Comparison of ENCODE assay signal across 19 mouse cellular contexts in genomic region chr12:77133465-77134305, GRCm38 (mm10).
A peak's percentile ranks its signal among the peaks of the same experiment; 100 is the strongest.
DNase-seq lines count a peak whose midpoint lies in the region; ATAC-seq and TF ChIP-seq lines count a peak whose summit lies in the region.
"Had no signal": no experiment of that assay in that cellular context is flagged by ENCODE, and none has a peak within 500 bp of the region (broad histone marks: within the 10 kb centered on the region; RNA-seq: fewer than 3 reads in every experiment).

No protein-coding gene starts in this region.

- H3K27ac ChIP-seq in forebrain, embryonic 10.5 days = 0 out of 2 replicates have a peak overlapping the region, but pooled peaks have one; percentile 11
- no peak overlapping the region for H3K27ac ChIP-seq in forebrain, embryonic 15.5 days (replicated peaks)
- 0 out of 2 replicates have a peak overlapping the region, but pooled peaks have one; percentile 22 for H3K27ac ChIP-seq in lung, embryonic 16.5 days (ENCODE audit: low read length)
- H3K27ac ChIP-seq in stomach, embryonic 15.5 days = no peak overlapping the region
- H3K27ac ChIP-seq in hindbrain, embryonic 10.5 days = no peak overlapping the region
- H3K27ac ChIP-seq: embryonic facial prominence, embryonic 15.5 days; hindbrain, embryonic 15.5 days had no signal

- no peak for ATAC-seq in forebrain, embryonic 15.5 days (replicated peaks)
- no peak for ATAC-seq in lung, embryonic 16.5 days (ENCODE audit: low read depth)
- 0 out of 2 replicates have a peak, but pooled peaks have one; percentile 27 for ATAC-seq in stomach, embryonic 15.5 days (ENCODE audit: insufficient read depth, low FRiP score, low read depth)
- ATAC-seq: activated CD4-positive, CD25-positive, alpha-beta regulatory T cell, adult 4 months; forebrain, embryonic 16.5 days had no signal

- no peak for TF ChIP-seq CTCF in lung, adult 2 months (IDR thresholded peaks at IDR 0.05; ENCODE audit: insufficient read depth, low read length)

- 86% methylated on average over 5 of the region's 5 CpGs for WGBS in forebrain, embryonic 10.5 days
- WGBS in forebrain, embryonic 15.5 days = 83% methylated on average over 5 of the region's 5 CpGs
- 46% methylated on average over 5 of the region's 5 CpGs for WGBS in lung, embryonic 16.5 days
- WGBS in lung, adult 2 months = 53% methylated on average over 5 of the region's 5 CpGs
- WGBS in stomach, embryonic 15.5 days = 53% methylated on average over 5 of the region's 5 CpGs
- 79% methylated on average over 5 of the region's 5 CpGs for whole genome bisulfite sequencing in hindbrain, embryonic 10.5 days

- no peaks in the 10 kb centered on the region for H3K9me3 ChIP-seq in forebrain, embryonic 10.5 days
- H3K9me3 ChIP-seq in forebrain, embryonic 15.5 days = no peaks in the 10 kb centered on the region
- H3K9me3 ChIP-seq in lung, embryonic 16.5 days (ENCODE audit: control insufficient read depth, low read length) = no peaks in the 10 kb centered on the region
- no peaks in the 10 kb centered on the region for H3K9me3 ChIP-seq in stomach, embryonic 15.5 days
- H3K9me3 ChIP-seq in hindbrain, embryonic 10.5 days = no peaks in the 10 kb centered on the region
- H3K9me3 ChIP-seq: embryonic facial prominence, embryonic 15.5 days; hindbrain, embryonic 15.5 days had no signal

- H3K9ac ChIP-seq in forebrain, embryonic 15.5 days (replicated peaks) = no peak overlapping the region
- no peak overlapping the region for H3K9ac ChIP-seq in lung, embryonic 16.5 days (ENCODE audit: low read length)
- no peak overlapping the region for H3K9ac ChIP-seq in stomach, embryonic 15.5 days
- H3K9ac ChIP-seq: embryonic facial prominence, embryonic 15.5 days; hindbrain, embryonic 15.5 days had no signal

- DNase-seq in forebrain, embryonic 10.5 days (ENCODE audit: extremely low spot score, low spot score) = no peak
- DNase-seq in lung, adult 2 months = no peak
- no peak for DNase-seq in adrenal gland, postnatal 4 days (ENCODE audit: low spot score in 2 of 2)
- no peak for DNase-seq in hindbrain, embryonic 10.5 days (ENCODE audit: low spot score)
- no peak for DNase-seq in cerebellum, adult 9-11 months
- DNase-seq: adrenal gland, postnatal 14 days; cerebellum, adult 18-20 months; cerebellum, postnatal 10 days; gastrocnemius, postnatal 10 days; heart, postnatal 10 days; kidney, adult 18-20 months had no signal

- H3K4me1 ChIP-seq in forebrain, embryonic 10.5 days = peaks cover 11% of the 10 kb centered on the region
- H3K4me1 ChIP-seq in forebrain, embryonic 15.5 days = no peaks in the 10 kb centered on the region
- H3K4me1 ChIP-seq in lung, embryonic 16.5 days (replicated peaks; ENCODE audit: control insufficient read depth, insufficient read depth, low read length) = peaks cover 11% of the 10 kb centered on the region; the same call in 1 of the 2 replicates
- no peaks in the 10 kb centered on the region for H3K4me1 ChIP-seq in lung, adult 2 months (ENCODE audit: control insufficient read depth, insufficient read depth, low read length)
- H3K4me1 ChIP-seq in stomach, embryonic 15.5 days = no peaks in the 10 kb centered on the region
- H3K4me1 ChIP-seq in hindbrain, embryonic 10.5 days (replicated peaks) = no peaks in the 10 kb centered on the region
- H3K4me1 ChIP-seq: embryonic facial prominence, embryonic 15.5 days; hindbrain, embryonic 15.5 days had no signal

- TF ChIP-seq POLR2A in lung, adult 2 months (IDR thresholded peaks at IDR 0.05; ENCODE audit: borderline replicate concordance, extremely low read depth, low read depth, low read length) = no peak

- no peak overlapping the region for H3K4me3 ChIP-seq in forebrain, embryonic 10.5 days
- no peak overlapping the region for H3K4me3 ChIP-seq in forebrain, embryonic 15.5 days
- H3K4me3 ChIP-seq in lung, embryonic 16.5 days (ENCODE audit: low read length) = no peak overlapping the region
- H3K4me3 ChIP-seq in lung, adult 2 months (replicated peaks; ENCODE audit: extremely low read depth, low read depth, low read length) = no peak overlapping the region
- no peak overlapping the region for H3K4me3 ChIP-seq in stomach, embryonic 15.5 days (replicated peaks)
- no peak overlapping the region for H3K4me3 ChIP-seq in hindbrain, embryonic 10.5 days
- H3K4me3 ChIP-seq: embryonic facial prominence, embryonic 15.5 days; erythroblast, embryonic 14.5 days; hindbrain, embryonic 15.5 days had no signal

- H3K4me2 ChIP-seq in forebrain, embryonic 15.5 days (replicated peaks) = no peak overlapping the region
- no peak overlapping the region for H3K4me2 ChIP-seq in lung, embryonic 16.5 days (ENCODE audit: low read depth, low read length)
- no peak overlapping the region for H3K4me2 ChIP-seq in stomach, embryonic 15.5 days
- H3K4me2 ChIP-seq: embryonic facial prominence, embryonic 15.5 days; hindbrain, embryonic 15.5 days had no signal

- H3K36me3 ChIP-seq in forebrain, embryonic 10.5 days (replicated peaks) = no peaks in the 10 kb centered on the region
- no peaks in the 10 kb centered on the region for H3K36me3 ChIP-seq in forebrain, embryonic 15.5 days
- no peaks in the 10 kb centered on the region for H3K36me3 ChIP-seq in lung, embryonic 16.5 days (ENCODE audit: control insufficient read depth, insufficient read depth, low read length)
- no peaks in the 10 kb centered on the region for H3K36me3 ChIP-seq in stomach, embryonic 15.5 days
- H3K36me3 ChIP-seq in hindbrain, embryonic 10.5 days = no peaks in the 10 kb centered on the region
- H3K36me3 ChIP-seq: embryonic facial prominence, embryonic 15.5 days; hindbrain, embryonic 15.5 days had no signal

- peaks cover 5% of the 10 kb centered on the region for H3K27me3 ChIP-seq in forebrain, embryonic 10.5 days (ENCODE audit: poor library complexity, severe bottlenecking)
- H3K27me3 ChIP-seq in forebrain, embryonic 15.5 days = no peaks in the 10 kb centered on the region
- H3K27me3 ChIP-seq in lung, embryonic 16.5 days (ENCODE audit: control insufficient read depth, insufficient read depth, low read depth, low read length) = no peaks in the 10 kb centered on the region
- H3K27me3 ChIP-seq in stomach, embryonic 15.5 days (replicated peaks) = no peaks in the 10 kb centered on the region
- no peaks in the 10 kb centered on the region for H3K27me3 ChIP-seq in hindbrain, embryonic 10.5 days (ENCODE audit: insufficient read depth, poor library complexity, severe bottlenecking)
- H3K27me3 ChIP-seq: embryonic facial prominence, embryonic 15.5 days; hindbrain, embryonic 15.5 days had no signal

Comparison
In these comparisons a context has a peak if more than half of its experiments do, and no peak if none do; other contexts are left out.
1. H3K27ac ChIP-seq: peak in forebrain, embryonic 10.5 days (single experiment) and lung, embryonic 16.5 days (single experiment); none in forebrain, embryonic 15.5 days (single experiment), stomach, embryonic 15.5 days (single experiment) and hindbrain, embryonic 10.5 days (single experiment).